Mouse (Mus musculus): Measurements from ENCODE around the gene BC049715. TPM values are rescaled to one million over a fixed set of nuclear protein-coding genes. Genes with fewer than 3 reads are reported as not detected.
"Not testable (repeated sequence)": the region's sequence is repeated elsewhere in the genome, so short reads cannot be mapped to it uniquely, and the experiment has no call there.

Gene BC049715
- polyA plus RNA-seq, 1 experiment from 2014 or later = 1.8 TPM

DNA sequence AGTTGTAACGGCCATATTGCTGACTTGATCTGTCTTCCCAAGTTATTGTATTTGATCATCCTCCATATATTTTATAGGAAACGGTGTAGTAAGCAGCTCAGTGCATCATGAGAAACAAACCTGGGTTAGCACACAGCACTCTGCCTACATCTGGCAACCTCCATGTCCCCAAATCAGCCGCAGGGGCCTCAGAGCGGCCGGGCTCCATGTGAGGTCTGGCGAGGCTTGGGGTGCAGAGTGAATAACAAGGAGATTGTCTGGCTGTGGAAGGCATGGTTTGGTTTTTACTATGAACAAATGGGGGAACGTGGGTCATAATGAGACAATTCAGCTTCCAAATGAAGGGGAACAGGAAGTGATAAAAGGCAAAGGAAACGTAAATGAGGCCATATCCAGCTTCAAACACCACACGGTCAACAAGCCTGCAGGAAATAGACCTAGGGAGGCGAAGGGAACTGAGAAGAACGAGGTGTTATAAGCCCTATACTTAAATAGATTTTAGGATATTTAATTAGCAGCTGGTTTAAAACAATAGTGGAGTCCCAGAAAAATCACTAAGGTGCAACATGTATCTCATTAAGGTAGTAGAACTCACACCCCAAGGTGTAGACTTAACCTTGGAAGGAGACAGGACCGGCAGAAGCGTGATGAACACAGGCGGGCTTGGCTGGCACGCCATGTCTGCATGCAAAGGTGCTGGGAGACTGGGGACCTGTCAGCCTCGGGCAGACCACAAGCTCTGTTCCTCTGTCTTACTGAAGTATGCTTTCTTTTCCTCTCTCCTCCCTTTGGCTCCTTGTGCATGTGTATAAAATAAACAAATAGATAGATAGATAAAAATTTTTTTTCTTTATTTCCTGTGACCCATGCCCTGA is 34.3 kb upstream of the BC049715 start:
- peak overlapping the region; percentile 40 for H3K4me3 ChIP-seq (ENCODE audit: low read depth, low read length)
- 36% methylated on average over 16 of the region's 16 CpGs for WGBS
- H3K27ac ChIP-seq (ENCODE audit: low read depth, low read length) = no peak overlapping the region
- peak overlapping the region; percentile 26; the same call in 1 of the 2 replicates for H3K9ac ChIP-seq (ENCODE audit: low read depth, low read length)
- H3K27me3 ChIP-seq (replicated peaks; ENCODE audit: control insufficient read depth, insufficient read depth, low read length) = no peaks in the 10 kb centered on the region
- TF ChIP-seq CTCF (IDR thresholded peaks at IDR 0.05; ENCODE audit: low read depth) = no peak
- 0 out of 2 replicates have a peak, but pooled peaks have one; percentile 12 for ATAC-seq
- no peaks in the 10 kb centered on the region for H3K9me3 ChIP-seq (ENCODE audit: control insufficient read depth)
- H3K4me1 ChIP-seq (replicated peaks; ENCODE audit: control insufficient read depth, insufficient read depth, low read length) = 0 out of 2 replicates have a peak, but pooled peaks cover 3% of the 10 kb centered on the region
- H3K36me3 ChIP-seq (ENCODE audit: control insufficient read depth, insufficient read depth) = no peaks in the 10 kb centered on the region
- peak overlapping the region; percentile 80 for H3K4me2 ChIP-seq (replicated peaks; ENCODE audit: low read depth)

DNA sequence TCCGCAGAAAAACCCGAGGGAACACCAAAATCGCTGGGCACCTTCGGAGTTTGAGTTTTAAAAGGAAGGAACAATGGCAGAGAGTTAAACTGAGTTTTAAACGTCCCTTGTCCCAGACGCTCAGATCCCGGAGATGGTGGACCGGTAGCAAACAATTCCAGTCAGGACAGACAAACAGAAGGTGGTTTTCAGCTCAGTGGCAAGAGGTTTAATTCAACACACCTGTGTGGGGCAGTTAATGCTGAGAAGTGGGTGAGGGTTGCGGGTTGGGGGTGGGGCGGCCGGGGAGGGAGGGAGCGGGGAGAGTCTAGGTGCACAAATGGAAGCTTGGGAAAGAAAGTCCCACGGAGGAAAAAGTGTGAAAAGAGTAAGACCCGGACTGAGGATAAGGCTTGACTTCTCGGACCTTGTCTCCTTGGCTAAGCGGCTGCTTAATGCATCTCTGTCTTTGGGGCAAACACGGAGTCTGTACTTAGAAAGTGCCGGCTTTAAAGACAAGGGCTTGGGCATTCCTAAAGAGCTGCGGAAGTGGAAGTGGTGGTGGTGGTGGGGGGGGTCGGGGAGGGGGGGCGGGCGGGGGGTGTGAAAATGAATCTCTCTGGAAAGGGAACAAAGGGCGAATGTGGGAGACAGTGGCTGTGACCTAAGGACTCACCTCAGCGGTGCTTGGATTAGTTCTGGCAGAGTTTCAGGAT is 33.4 kb upstream of the BC049715 start:
- H3K4me1 ChIP-seq (replicated peaks; ENCODE audit: control insufficient read depth, insufficient read depth, low read length) = 0 out of 2 replicates have a peak, but pooled peaks cover 3% of the 10 kb centered on the region
- peak; percentile 55 for ATAC-seq
- peak overlapping the region; percentile 26; the same call in 1 of the 2 replicates for H3K9ac ChIP-seq (ENCODE audit: low read depth, low read length)
- no peak for TF ChIP-seq CTCF (IDR thresholded peaks at IDR 0.05; ENCODE audit: low read depth)
- 1% methylated on average over 22 of the region's 24 CpGs for WGBS
- H3K9me3 ChIP-seq (ENCODE audit: control insufficient read depth) = no peaks in the 10 kb centered on the region
- peak overlapping the region; percentile 40 for H3K4me3 ChIP-seq (ENCODE audit: low read depth, low read length)
- no peaks in the 10 kb centered on the region for H3K36me3 ChIP-seq (ENCODE audit: control insufficient read depth, insufficient read depth)
- H3K4me2 ChIP-seq (replicated peaks; ENCODE audit: low read depth) = peak overlapping the region; percentile 80
- H3K27me3 ChIP-seq (replicated peaks; ENCODE audit: control insufficient read depth, insufficient read depth, low read length) = no peaks in the 10 kb centered on the region
- H3K27ac ChIP-seq (ENCODE audit: low read depth, low read length) = no peak overlapping the region

DNA sequence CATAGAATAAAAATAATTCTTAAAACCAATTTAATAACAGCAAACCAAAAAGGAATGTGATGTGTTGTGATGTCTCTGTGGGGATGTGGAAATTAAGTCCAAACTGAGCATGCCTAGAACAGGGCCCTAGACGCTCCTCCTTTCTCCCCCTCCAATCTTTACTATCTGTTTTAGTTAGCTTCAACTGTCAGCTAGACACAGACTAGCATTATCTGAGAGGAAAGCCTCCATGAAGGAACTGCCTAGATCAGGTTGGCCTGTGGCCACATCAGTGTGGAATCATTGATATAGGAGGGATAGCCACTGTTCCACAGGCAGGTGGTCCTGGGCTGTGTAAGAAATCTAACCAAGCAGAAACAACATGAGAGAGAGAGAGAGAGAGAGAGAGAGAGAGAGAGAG is 32.3 kb upstream of the BC049715 start:
- no peaks in the 10 kb centered on the region for H3K9me3 ChIP-seq (ENCODE audit: control insufficient read depth)
- no peak overlapping the region for H3K4me2 ChIP-seq (replicated peaks; ENCODE audit: low read depth)
- no peak overlapping the region for H3K4me3 ChIP-seq (ENCODE audit: low read depth, low read length)
- WGBS = 70% methylated on average over 1 of the region's 1 CpGs
- ATAC-seq = no peak
- H3K27ac ChIP-seq (ENCODE audit: low read depth, low read length) = no peak overlapping the region
- H3K9ac ChIP-seq (ENCODE audit: low read depth, low read length) = no peak overlapping the region
- TF ChIP-seq CTCF (IDR thresholded peaks at IDR 0.05; ENCODE audit: low read depth) = no peak
- no peaks in the 10 kb centered on the region for H3K27me3 ChIP-seq (replicated peaks; ENCODE audit: control insufficient read depth, insufficient read depth, low read length)
- H3K36me3 ChIP-seq (ENCODE audit: control insufficient read depth, insufficient read depth) = no peaks in the 10 kb centered on the region
- 0 out of 2 replicates have a peak, but pooled peaks cover 3% of the 10 kb centered on the region for H3K4me1 ChIP-seq (replicated peaks; ENCODE audit: control insufficient read depth, insufficient read depth, low read length)

DNA sequence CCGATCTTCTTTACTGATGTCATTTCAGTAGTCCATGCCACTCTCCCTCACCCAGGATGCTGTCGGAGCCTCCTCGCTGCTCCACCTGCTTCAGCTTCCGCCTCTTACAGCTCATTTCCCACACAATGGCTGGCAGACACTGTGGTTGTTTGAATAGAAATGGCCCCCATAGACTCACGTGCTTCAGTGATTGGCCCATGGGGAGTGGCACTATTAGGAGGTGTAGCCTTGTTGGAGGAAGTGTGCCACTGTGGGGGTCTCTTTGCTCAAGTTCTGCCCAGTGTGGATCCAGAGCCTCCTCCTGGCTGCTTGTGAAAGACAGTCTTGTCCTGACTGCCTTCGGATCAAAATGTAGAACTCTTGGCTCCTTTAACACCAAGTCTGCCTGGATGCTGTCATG is 31.6 kb upstream of the BC049715 start:
- Histone ChIP-seq H3K4me3 (ENCODE audit: low read depth, low read length) (no peak overlapping the region), H3K9ac (ENCODE audit: low read depth, low read length) (no peak overlapping the region), H3K9me3 (ENCODE audit: control insufficient read depth) (no peaks in the 10 kb centered on the region), H3K27ac (ENCODE audit: low read depth, low read length) (no peak overlapping the region), H3K4me2 (replicated peaks; ENCODE audit: low read depth) (no peak overlapping the region), H3K27me3 (replicated peaks; ENCODE audit: control insufficient read depth, insufficient read depth, low read length) (no peaks in the 10 kb centered on the region), H3K4me1 (replicated peaks; ENCODE audit: control insufficient read depth, insufficient read depth, low read length) (0 out of 2 replicates have a peak, but pooled peaks cover 3% of the 10 kb centered on the region), H3K36me3 (ENCODE audit: control insufficient read depth, insufficient read depth) (no peaks in the 10 kb centered on the region)
- no peak for TF ChIP-seq CTCF (IDR thresholded peaks at IDR 0.05; ENCODE audit: low read depth)
- 69% methylated on average over 6 of the region's 6 CpGs for WGBS
- ATAC-seq = no peak

DNA sequence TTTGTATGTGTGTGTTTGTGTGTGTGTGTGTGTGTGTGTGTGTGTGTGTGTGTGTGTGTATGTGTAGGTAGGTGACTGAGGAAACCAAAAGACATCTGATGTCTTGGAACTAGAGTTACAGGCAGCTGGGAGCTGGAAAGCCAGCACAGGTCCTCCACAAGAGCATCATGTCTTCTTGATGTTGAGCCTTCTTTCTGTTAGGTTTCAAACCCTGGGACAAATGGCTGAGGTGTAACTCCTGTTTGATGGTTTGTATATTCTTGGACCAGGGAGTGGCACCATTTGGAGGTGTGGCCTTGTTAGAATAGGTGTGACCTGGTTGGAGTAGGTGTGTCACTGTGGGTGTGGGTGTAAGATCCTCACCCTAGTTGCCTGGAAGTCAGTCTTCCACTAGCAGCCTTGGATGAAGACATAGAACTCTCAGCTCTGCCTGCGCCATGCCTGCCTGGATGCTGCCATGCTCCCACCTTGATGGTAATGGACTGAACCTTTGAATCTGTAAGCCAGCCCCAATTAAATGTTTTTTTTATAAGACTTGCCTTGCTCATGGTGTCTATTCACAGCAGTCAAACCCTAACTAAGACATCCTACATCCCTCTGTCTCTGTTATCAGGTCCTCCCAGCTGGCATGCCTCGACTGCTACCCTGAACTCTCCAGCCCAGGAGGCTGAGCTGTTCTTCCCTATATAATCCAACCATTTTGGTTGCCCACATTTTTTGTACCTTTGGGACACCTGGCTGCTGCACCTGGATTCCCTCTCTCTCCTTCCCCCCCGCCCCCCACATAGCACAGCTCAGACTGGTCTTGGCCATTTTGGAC is 29.3 kb upstream of the BC049715 start:
- H3K4me3 ChIP-seq (ENCODE audit: low read depth, low read length); H3K9ac ChIP-seq (ENCODE audit: low read depth, low read length); H3K4me1 ChIP-seq (replicated peaks; ENCODE audit: control insufficient read depth, insufficient read depth, low read length); H3K9me3 ChIP-seq (ENCODE audit: control insufficient read depth); ATAC-seq; H3K4me2 ChIP-seq (replicated peaks; ENCODE audit: low read depth); H3K27me3 ChIP-seq (replicated peaks; ENCODE audit: control insufficient read depth, insufficient read depth, low read length); H3K36me3 ChIP-seq (ENCODE audit: control insufficient read depth, insufficient read depth); H3K27ac ChIP-seq (ENCODE audit: low read depth, low read length): not testable (repeated sequence)
- 89% methylated on average over 3 of the region's 3 CpGs for WGBS
